Mouse (Mus musculus) lung, embryonic 15.5 days (tissue): ENCODE measurements around the gene Olfr1222. TPM values are rescaled to one million over a fixed set of nuclear protein-coding genes. Genes with fewer than 3 reads are reported as not detected.
"Not testable (repeated sequence)": the region's sequence is repeated elsewhere in the genome, so short reads cannot be mapped to it uniquely, and the experiment has no call there.

Experiments
- ATAC-seq: fragments of 200-750 bp; cut with Nextera tagmentation; 2 replicates; pipeline ENCODE4 v1.8.0; 2017; ENCODE audit warnings: moderate number of reproducible peaks, borderline replicate concordance; ENCODE audit not compliant: low FRiP score, low TSS enrichment; ENCODE audit errors: extremely low read depth
- H3K27ac ChIP-seq: fragments of 300-500 bp; sonication (generic); 2 replicates; pipeline ENCODE4 v1.5.1; 2015; ENCODE audit warnings: moderate library complexity, mild to moderate bottlenecking, inconsistent platforms
- H3K27me3 ChIP-seq: fragments of 300-500 bp; sonication (generic); 2 replicates; pipeline ENCODE4 v1.6.1; 2015; ENCODE audit warnings: inconsistent platforms
- H3K36me3 ChIP-seq: fragments of 300-500 bp; sonication (generic); 2 replicates; pipeline ENCODE4 v1.6.1; 2015; ENCODE audit warnings: inconsistent platforms
- H3K4me1 ChIP-seq: fragments of 300-500 bp; sonication (generic); 2 replicates; pipeline ENCODE4 v1.6.1; 2015; ENCODE audit warnings: inconsistent platforms
- H3K4me2 ChIP-seq: fragments of 300-500 bp; sonication (generic); 2 replicates; pipeline ENCODE4 v1.6.1; 2015; ENCODE audit warnings: inconsistent platforms, mild to moderate bottlenecking, moderate library complexity
- H3K4me3 ChIP-seq: fragments of 300-500 bp; sonication (generic); 2 replicates; pipeline ENCODE4 v1.5.1; 2015; ENCODE audit warnings: mild to moderate bottlenecking, inconsistent platforms
- H3K9ac ChIP-seq: fragments of 300-500 bp; sonication (generic); 2 replicates; pipeline ENCODE4 v1.6.1; 2015; ENCODE audit warnings: inconsistent platforms
- H3K9me3 ChIP-seq: fragments of 300-500 bp; sonication (generic); 2 replicates; pipeline ENCODE4 v1.6.1; 2016; ENCODE audit warnings: inconsistent platforms
- WGBS: fragments of 180-500 bp; shearing (Covaris S2); methylation state at CpG from one replicate; pipeline ENCODE4 v1.1.7; 2015; 5-methylcytosine and 5-hydroxymethylcytosine counted together
- polyA plus RNA-seq: library from polyadenylated mRNA; unstranded; fragments of >200 nt; fragmentation: Nextera tagmentation; extraction: Ambion mirVana; gene quantifications from 2 replicates; pipeline ENCODE4 v1.2.1, GENCODE M21; 2015

Gene Olfr1222
- polyA plus RNA-seq, result not detected in 2 replicates

GRCm38 (mm10) chr2:89132954-89133353 is at the start of gene Olfr1222:
TSS of gene Olfr1222 (minus strand) at chr2:89133054.
- H3K4me3 ChIP-seq, result no peak within 1 kb of the TSS
- H3K4me2 ChIP-seq, result no peak within 1 kb of the TSS
- H3K4me1 ChIP-seq, result no peaks in the 10 kb centered on the region
- no peak within 1 kb of the TSS for H3K9ac ChIP-seq
- no peaks in the 10 kb centered on the region for H3K27me3 ChIP-seq
- 35% methylated on average over 3 of the region's 3 CpGs for WGBS
- H3K36me3 ChIP-seq, result no peaks in the 10 kb centered on the region
- H3K9me3 ChIP-seq, result no peaks in the 10 kb centered on the region
- ATAC-seq, result no peak
- H3K27ac ChIP-seq, result no peak within 1 kb of the TSS

DNA sequence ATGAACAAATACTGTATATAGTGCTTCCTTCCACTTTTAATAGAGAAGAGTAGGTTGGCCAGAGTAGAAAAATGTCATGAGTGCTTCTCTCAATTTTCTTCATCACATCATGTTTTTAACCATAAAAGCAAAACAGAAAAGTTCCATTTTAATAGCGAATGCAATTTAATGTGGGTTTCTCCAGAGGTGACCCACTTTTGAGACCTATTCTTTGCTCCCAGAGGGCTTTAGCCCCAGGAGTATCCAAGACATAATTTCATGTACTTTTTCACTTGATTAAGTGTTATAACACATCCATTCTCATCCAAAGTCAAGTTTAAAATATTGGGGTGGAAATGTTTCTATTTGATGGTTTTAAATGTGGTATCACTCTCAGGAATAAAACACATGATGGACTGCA is 41.7 kb upstream of the Olfr1222 start, which contains the start of gene Olfr1225:
TSS of gene Olfr1225 (minus strand) at position 101 of the 400 bp plus-strand sequence.
- Histone ChIP-seq H3K4me1 (no peaks in the 10 kb centered on the region), H3K36me3 (no peaks in the 10 kb centered on the region), H3K27me3 (no peaks in the 10 kb centered on the region), H3K4me2 (no peak within 1 kb of the TSS), H3K27ac (no peak within 1 kb of the TSS), H3K9ac (no peak within 1 kb of the TSS), H3K9me3 (no peaks in the 10 kb centered on the region; the same call in 1 of the 2 replicates), H3K4me3 (no peak within 1 kb of the TSS)
- ATAC-seq, result no peak
- WGBS, result 77% methylated on average over 1 of the region's 1 CpGs

DNA sequence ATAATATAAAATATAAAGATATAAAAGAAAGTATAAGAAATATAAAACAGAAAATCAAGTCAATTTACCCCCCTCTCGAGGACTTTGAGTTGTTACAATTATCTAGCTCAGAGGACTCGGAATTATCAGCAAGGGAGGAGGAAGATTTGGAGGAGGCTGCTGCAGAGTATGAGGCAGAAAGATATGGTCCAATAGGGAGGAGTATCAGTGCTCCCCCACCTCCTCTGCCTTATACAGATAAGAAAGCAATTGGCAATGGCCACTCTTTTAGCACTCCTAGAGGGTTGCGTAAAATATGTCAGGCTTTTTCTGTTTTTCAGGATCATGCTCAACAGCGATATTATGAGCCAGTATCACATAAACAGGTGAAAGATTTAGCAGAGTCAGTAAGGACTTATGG is 31.9 kb upstream of the Olfr1222 start:
- H3K4me3 ChIP-seq, H3K4me1 ChIP-seq, H3K9ac ChIP-seq, H3K9me3 ChIP-seq, H3K36me3 ChIP-seq, H3K27me3 ChIP-seq, H3K4me2 ChIP-seq, ATAC-seq, H3K27ac ChIP-seq: not testable (repeated sequence)
- 84% methylated on average over 4 of the region's 4 CpGs for WGBS

- not testable (repeated sequence) for H3K4me3 ChIP-seq, H3K27me3 ChIP-seq, H3K4me1 ChIP-seq, H3K27ac ChIP-seq, ATAC-seq, H3K9me3 ChIP-seq, H3K9ac ChIP-seq, H3K4me2 ChIP-seq, H3K36me3 ChIP-seq
- WGBS, result 90% methylated on average over 8 of the region's 8 CpGs
Measured at GRCm38 (mm10) chr2:89163991-89164390, 31.1 kb upstream of the Olfr1222 start, which contains the start of gene Olfr1224-ps1. TSS of gene Olfr1224-ps1 (minus strand) at chr2:89164091.

- no peaks in the 10 kb centered on the region for H3K9me3 ChIP-seq
- no peak for ATAC-seq
- H3K9ac ChIP-seq, result no peak within 1 kb of the TSS
- no peaks in the 10 kb centered on the region for H3K4me1 ChIP-seq
- WGBS, result 61% methylated on average over 1 of the region's 1 CpGs
- H3K4me2 ChIP-seq, result no peak within 1 kb of the TSS
- no peak within 1 kb of the TSS for H3K27ac ChIP-seq
- H3K36me3 ChIP-seq, result no peaks in the 10 kb centered on the region
- H3K4me3 ChIP-seq, result no peak within 1 kb of the TSS
- no peaks in the 10 kb centered on the region for H3K27me3 ChIP-seq
Measured at GRCm38 (mm10) chr2:89151460-89151859, 18.6 kb upstream of the Olfr1222 start, which contains the start of gene Olfr1223. TSS of gene Olfr1223 (minus strand) at chr2:89151560.

GRCm38 (mm10) chr2:89117183-89117582 is 15.7 kb downstream of the Olfr1222 start, which contains the start of gene Olfr1221:
TSS of gene Olfr1221 (minus strand) at chr2:89117283.
- WGBS, result 79% methylated on average over 2 of the region's 2 CpGs
- Histone ChIP-seq H3K36me3 (no peaks in the 10 kb centered on the region), H3K4me1 (no peaks in the 10 kb centered on the region), H3K9ac (no peak within 1 kb of the TSS), H3K27ac (no peak within 1 kb of the TSS), H3K4me2 (no peak within 1 kb of the TSS), H3K27me3 (no peaks in the 10 kb centered on the region), H3K4me3 (no peak within 1 kb of the TSS), H3K9me3 (no peaks in the 10 kb centered on the region)
- ATAC-seq, result no peak

DNA sequence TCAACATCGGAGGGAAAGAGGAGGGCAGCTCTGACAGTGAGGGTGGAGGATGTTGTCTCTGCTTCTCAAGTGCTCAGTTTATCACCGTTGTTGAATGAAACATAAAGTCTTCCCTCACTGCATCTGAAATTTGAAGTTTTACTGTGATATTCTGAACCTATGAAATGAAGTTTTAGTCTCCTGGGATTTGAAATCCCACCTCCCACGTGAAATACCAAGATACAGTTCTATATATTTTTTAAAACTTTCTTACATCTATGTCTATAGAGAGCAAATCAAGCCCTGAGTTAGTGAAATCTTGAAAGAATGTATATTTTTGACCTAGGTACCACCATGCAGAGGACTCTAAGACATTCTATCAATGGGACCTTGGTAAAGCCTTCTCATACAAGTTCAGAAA is 26.1 kb downstream of the Olfr1222 start, which contains the start of gene Olfr1220:
TSS of gene Olfr1220 (minus strand) at position 101 of the 400 bp plus-strand sequence.
- Histone ChIP-seq H3K9ac (no peak within 1 kb of the TSS), H3K27me3 (no peaks in the 10 kb centered on the region), H3K4me2 (no peak within 1 kb of the TSS), H3K9me3 (no peaks in the 10 kb centered on the region), H3K4me1 (no peaks in the 10 kb centered on the region), H3K27ac (no peak within 1 kb of the TSS), H3K4me3 (no peak within 1 kb of the TSS), H3K36me3 (no peaks in the 10 kb centered on the region)
- no peak for ATAC-seq
- 63% methylated on average over 3 of the region's 3 CpGs for WGBS

- no peak overlapping the region for H3K27ac ChIP-seq
- no peak overlapping the region for H3K4me2 ChIP-seq
- H3K27me3 ChIP-seq, result no peaks in the 10 kb centered on the region
- no peaks in the 10 kb centered on the region for H3K9me3 ChIP-seq
- no peaks in the 10 kb centered on the region for H3K36me3 ChIP-seq
- no peak overlapping the region for H3K9ac ChIP-seq
- no peak overlapping the region for H3K4me3 ChIP-seq
- ATAC-seq, result no peak
- H3K4me1 ChIP-seq, result no peaks in the 10 kb centered on the region
Measured at GRCm38 (mm10) chr2:89105651-89106050, 27.2 kb downstream of the Olfr1222 start.

DNA sequence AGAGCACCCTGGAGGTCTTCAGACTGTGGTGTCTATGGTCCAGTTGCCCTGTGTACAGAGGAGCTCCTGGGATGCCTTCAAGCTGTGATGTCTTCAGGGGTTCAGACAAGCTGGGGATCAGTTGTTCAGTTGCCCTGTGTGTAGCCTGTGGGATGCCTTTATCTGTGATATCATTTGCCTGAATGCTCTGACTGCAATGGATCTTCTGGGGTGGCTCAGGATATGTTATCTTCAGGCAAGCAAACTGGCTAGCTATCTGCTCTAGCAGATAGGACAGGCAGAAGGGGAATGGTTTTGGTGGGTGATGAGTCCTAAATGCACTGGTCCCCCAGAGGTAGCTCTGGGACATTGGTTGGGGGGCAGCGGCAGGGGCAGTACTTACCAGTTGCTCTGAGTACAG is 39.0 kb downstream of the Olfr1222 start:
- WGBS, result 84% methylated on average over 1 of the region's 1 CpGs
- no peak for ATAC-seq
- no peaks in the 10 kb centered on the region for H3K27me3 ChIP-seq
- no peak overlapping the region for H3K4me2 ChIP-seq
- no peak overlapping the region for H3K9ac ChIP-seq
- H3K4me1 ChIP-seq, result no peaks in the 10 kb centered on the region
- H3K4me3 ChIP-seq, result no peak overlapping the region
- H3K9me3 ChIP-seq, result no peaks in the 10 kb centered on the region
- H3K36me3 ChIP-seq, result no peaks in the 10 kb centered on the region
- H3K27ac ChIP-seq, result no peak overlapping the region

GRCm38 (mm10) chr2:89083413-89083812 is 49.4 kb downstream of the Olfr1222 start, which contains the start of gene Olfr1219:
TSS of gene Olfr1219 (minus strand) at chr2:89083513.
- no peak for ATAC-seq

DNA sequence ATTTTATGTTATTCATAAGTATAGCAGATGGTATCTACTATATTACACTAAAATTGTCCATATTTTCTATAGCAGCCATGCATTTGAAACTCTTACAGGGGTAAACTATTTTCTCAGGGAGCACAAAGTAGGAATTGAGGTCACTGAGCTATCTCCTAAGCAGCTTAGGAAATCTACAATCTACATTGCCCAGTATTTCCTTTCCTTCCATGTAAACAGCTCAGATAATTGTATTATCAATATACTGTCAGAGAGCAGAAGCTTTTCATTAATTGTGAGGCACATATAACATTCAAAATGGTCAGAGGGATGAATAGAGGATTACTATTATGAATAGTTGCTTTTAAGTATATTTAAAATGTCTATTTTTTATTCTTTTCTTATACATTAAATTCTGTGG is 51.4 kb downstream of the Olfr1222 start:
- Histone ChIP-seq H3K27ac (no peak overlapping the region), H3K4me3 (no peak overlapping the region), H3K9ac (no peak overlapping the region), H3K36me3 (no peaks in the 10 kb centered on the region), H3K4me2 (no peak overlapping the region), H3K27me3 (no peaks in the 10 kb centered on the region), H3K4me1 (no peaks in the 10 kb centered on the region), H3K9me3 (no peaks in the 10 kb centered on the region)
- ATAC-seq, result no peak

More at GRCm38 (mm10) chr2:89083413-89083812, 49.4 kb downstream of the Olfr1222 start, which contains the start of gene Olfr1219:
- Histone ChIP-seq H3K36me3 (no peaks in the 10 kb centered on the region), H3K27ac (no peak within 1 kb of the TSS), H3K27me3 (no peaks in the 10 kb centered on the region), H3K4me1 (no peaks in the 10 kb centered on the region), H3K9ac (no peak within 1 kb of the TSS), H3K9me3 (no peaks in the 10 kb centered on the region), H3K4me2 (no peak within 1 kb of the TSS), H3K4me3 (no peak within 1 kb of the TSS)
- 54% methylated on average over 1 of the region's 1 CpGs for WGBS
